ENCODE assay signal across 21 mouse cellular contexts in genomic region chr9:118767008-118767407, GRCm38 (mm10).
DNase-seq lines count a peak whose midpoint lies in the region; ATAC-seq lines count a peak whose summit lies in the region.
"Had no signal": no experiment of that assay in that cellular context is flagged by ENCODE, and none has a peak within 500 bp of the region (broad histone marks: within the 10 kb centered on the region; RNA-seq: fewer than 3 reads in every experiment).

No protein-coding gene starts in this region.

- H3K27me3 ChIP-seq in hindbrain, embryonic 14.5 days (ENCODE audit: control insufficient read depth, insufficient read depth, low read length): no peaks in the 10 kb centered on the region
- no peaks in the 10 kb centered on the region for H3K27me3 ChIP-seq in hindbrain, embryonic 13.5 days
- H3K27me3 ChIP-seq in neural tube, embryonic 12.5 days (replicated peaks): no peaks in the 10 kb centered on the region
- H3K27me3 ChIP-seq in neural tube, embryonic 15.5 days (replicated peaks): no peaks in the 10 kb centered on the region
- H3K27me3 ChIP-seq: CH12.LX; forebrain, embryonic 13.5 days; heart, embryonic 12.5 days; hindbrain, embryonic 12.5 days; Patski had no signal

- H3K4me3 ChIP-seq in hindbrain, embryonic 14.5 days (replicated peaks; ENCODE audit: low read length): no peak overlapping the region
- no peak overlapping the region for H3K4me3 ChIP-seq in hindbrain, embryonic 13.5 days
- H3K4me3 ChIP-seq in neural tube, embryonic 12.5 days: no peak overlapping the region
- no peak overlapping the region for H3K4me3 ChIP-seq in neural tube, embryonic 15.5 days (replicated peaks)
- H3K4me3 ChIP-seq: forebrain, embryonic 13.5 days; heart, embryonic 12.5 days; hindbrain, embryonic 12.5 days had no signal

- no peak overlapping the region for H3K9ac ChIP-seq in hindbrain, embryonic 14.5 days
- H3K9ac ChIP-seq in hindbrain, embryonic 13.5 days: no peak overlapping the region
- H3K9ac ChIP-seq in neural tube, embryonic 12.5 days: no peak overlapping the region
- H3K9ac ChIP-seq in neural tube, embryonic 15.5 days (replicated peaks): no peak overlapping the region
- H3K9ac ChIP-seq: forebrain, embryonic 13.5 days; forebrain, postnatal 0 days; heart, embryonic 12.5 days; hindbrain, embryonic 12.5 days had no signal

- no peak for DNase-seq in hindbrain, embryonic 14.5 days (ENCODE audit: low spot score)
- DNase-seq in adrenal gland, postnatal 25 days: peak; percentile 28
- DNase-seq in thymus, adult 18-20 months: no peak
- DNase-seq: cerebellum, adult 18-20 months; cerebellum, adult 9-11 months; cerebellum, postnatal 36 days; forebrain, postnatal 0 days; gastrocnemius, postnatal 25 days had no signal

- H3K4me1 ChIP-seq in hindbrain, embryonic 14.5 days (replicated peaks; ENCODE audit: control insufficient read depth, insufficient read depth, low read length): peaks cover 14% of the 10 kb centered on the region; the same call in 1 of the 2 replicates
- peaks cover 32% of the 10 kb centered on the region for H3K4me1 ChIP-seq in hindbrain, embryonic 13.5 days (replicated peaks)
- H3K4me1 ChIP-seq in neural tube, embryonic 12.5 days: peaks cover 27% of the 10 kb centered on the region
- H3K4me1 ChIP-seq in neural tube, embryonic 15.5 days: peaks cover 21% of the 10 kb centered on the region

- no peak overlapping the region for H3K4me2 ChIP-seq in hindbrain, embryonic 14.5 days (replicated peaks)
- H3K4me2 ChIP-seq in hindbrain, embryonic 13.5 days: no peak overlapping the region
- no peak overlapping the region for H3K4me2 ChIP-seq in neural tube, embryonic 12.5 days (replicated peaks)
- no peak overlapping the region for H3K4me2 ChIP-seq in neural tube, embryonic 15.5 days
- H3K4me2 ChIP-seq: forebrain, embryonic 13.5 days; heart, embryonic 12.5 days; hindbrain, embryonic 12.5 days had no signal

- ATAC-seq in hindbrain, embryonic 14.5 days (ENCODE audit: low FRiP score): peak; percentile 24; the same call in 1 of the 2 replicates
- ATAC-seq in hindbrain, embryonic 13.5 days (ENCODE audit: low FRiP score): no peak
- ATAC-seq in neural tube, embryonic 12.5 days (ENCODE audit: low FRiP score, low read depth): 0 out of 2 replicates have a peak, but pooled peaks have one; percentile 44
- ATAC-seq in neural tube, embryonic 15.5 days (ENCODE audit: low FRiP score): no peak
- ATAC-seq in megakaryocyte-erythroid progenitor cell, adult 5-6 weeks (replicated peaks; ENCODE audit: low FRiP score, low TSS enrichment, poor library complexity, severe bottlenecking): no peak
- ATAC-seq in megakaryocyte progenitor cell, adult 5-6 weeks (replicated peaks; ENCODE audit: poor library complexity): no peak
- ATAC-seq: activated CD4-positive, CD25-positive, alpha-beta regulatory T cell, adult 4 months; forebrain, embryonic 13.5 days; forebrain, postnatal 0 days; inflammation-experienced regulatory T-cells, adult 6 months; intestine, postnatal 0 days; Patski had no signal

- no peak overlapping the region for H3K27ac ChIP-seq in hindbrain, embryonic 14.5 days
- no peak overlapping the region for H3K27ac ChIP-seq in hindbrain, embryonic 13.5 days
- H3K27ac ChIP-seq in neural tube, embryonic 12.5 days: no peak overlapping the region
- no peak overlapping the region for H3K27ac ChIP-seq in neural tube, embryonic 15.5 days (replicated peaks)
- H3K27ac ChIP-seq: forebrain, embryonic 13.5 days; hindbrain, embryonic 12.5 days had no signal

- no peaks in the 10 kb centered on the region for H3K36me3 ChIP-seq in hindbrain, embryonic 14.5 days (replicated peaks; ENCODE audit: control insufficient read depth, insufficient read depth)
- H3K36me3 ChIP-seq in hindbrain, embryonic 13.5 days: no peaks in the 10 kb centered on the region
- no peaks in the 10 kb centered on the region for H3K36me3 ChIP-seq in neural tube, embryonic 12.5 days
- H3K36me3 ChIP-seq in neural tube, embryonic 15.5 days: no peaks in the 10 kb centered on the region
- H3K36me3 ChIP-seq: hindbrain, embryonic 12.5 days had no signal

- 73% methylated on average over 7 of the region's 7 CpGs for WGBS in hindbrain, embryonic 14.5 days
- 54% methylated on average over 7 of the region's 7 CpGs for WGBS in hindbrain, embryonic 13.5 days
- WGBS in neural tube, embryonic 12.5 days: 54% methylated on average over 7 of the region's 7 CpGs
- WGBS in neural tube, embryonic 15.5 days: 50% methylated on average over 7 of the region's 7 CpGs

- no peaks in the 10 kb centered on the region for H3K9me3 ChIP-seq in hindbrain, embryonic 14.5 days (ENCODE audit: control insufficient read depth, low read length)
- H3K9me3 ChIP-seq in hindbrain, embryonic 13.5 days: no peaks in the 10 kb centered on the region
- H3K9me3 ChIP-seq in neural tube, embryonic 12.5 days: no peaks in the 10 kb centered on the region
- no peaks in the 10 kb centered on the region for H3K9me3 ChIP-seq in neural tube, embryonic 15.5 days (replicated peaks)
- H3K9me3 ChIP-seq: forebrain, embryonic 13.5 days; heart, embryonic 12.5 days; hindbrain, embryonic 12.5 days had no signal

Comparison
In these comparisons a context has a peak if more than half of its experiments do, and no peak if none do; other contexts are left out.
1. ATAC-seq: peak in hindbrain, embryonic 14.5 days (single experiment) and neural tube, embryonic 12.5 days (single experiment); none in hindbrain, embryonic 13.5 days (single experiment), neural tube, embryonic 15.5 days (single experiment), megakaryocyte-erythroid progenitor cell, adult 5-6 weeks (single experiment) and megakaryocyte progenitor cell, adult 5-6 weeks (single experiment).